22 mouse cellular contexts compared by ENCODE assay signal in genomic region chr3:157224920-157225319, GRCm38 (mm10).
"Had no signal": no experiment of that assay in that cellular context is flagged by ENCODE, and none has a peak within 500 bp of the region (broad histone marks: within the 10 kb centered on the region; RNA-seq: fewer than 3 reads in every experiment).

No protein-coding gene starts in this region.

- DNase-seq: kidney, adult 2 months; kidney, postnatal 25 days; layer of hippocampus, adult 9-11 months; liver; lung, adult 18-20 months; lung, postnatal 10 days; lung, postnatal 36 days; retina, postnatal 1 day; right cerebral cortex, postnatal 25 days; spleen, adult 18-20 months; thymus, postnatal 25 days had no signal

- H3K4me2 ChIP-seq: limb, embryonic 13.5 days; liver, embryonic 12.5 days; liver, embryonic 15.5 days; lung, embryonic 15.5 days; neural tube, embryonic 13.5 days; stomach, embryonic 15.5 days had no signal

- H3K4me3 ChIP-seq: layer of hippocampus, adult 2 months; limb, embryonic 10.5 days; limb, embryonic 13.5 days; liver, embryonic 12.5 days; liver, embryonic 15.5 days; lung, embryonic 15.5 days; megakaryocyte, embryonic 14.5 days; neural tube, embryonic 13.5 days; stomach, embryonic 15.5 days had no signal

- ATAC-seq: intestine, postnatal 0 days; liver, embryonic 12.5 days had no signal

- H3K9ac ChIP-seq: limb, embryonic 13.5 days; liver, embryonic 12.5 days; liver, embryonic 15.5 days; lung, embryonic 15.5 days; neural tube, embryonic 13.5 days; stomach, embryonic 15.5 days had no signal

- H3K36me3 ChIP-seq: limb, embryonic 10.5 days; limb, embryonic 13.5 days; liver, embryonic 12.5 days; liver, embryonic 15.5 days; lung, embryonic 15.5 days; neural tube, embryonic 13.5 days; stomach, embryonic 15.5 days had no signal

- H3K9me3 ChIP-seq: limb, embryonic 10.5 days; limb, embryonic 13.5 days; liver, embryonic 12.5 days; liver, embryonic 15.5 days; lung, embryonic 15.5 days; megakaryocyte, embryonic 14.5 days; neural tube, embryonic 13.5 days; stomach, embryonic 15.5 days had no signal

- H3K27ac ChIP-seq: kidney, postnatal 0 days; layer of hippocampus, adult 2 months; limb, embryonic 10.5 days; limb, embryonic 13.5 days; liver, embryonic 12.5 days; liver, embryonic 15.5 days; lung, embryonic 15.5 days; neural tube, embryonic 13.5 days; stomach, embryonic 15.5 days had no signal

- H3K4me1 ChIP-seq: limb, embryonic 10.5 days; limb, embryonic 13.5 days; liver, embryonic 12.5 days; liver, embryonic 15.5 days; lung, embryonic 15.5 days; megakaryocyte, embryonic 14.5 days; neural tube, embryonic 13.5 days; stomach, embryonic 15.5 days had no signal

- H3K27me3 ChIP-seq: limb, embryonic 13.5 days; liver, embryonic 12.5 days; liver, embryonic 15.5 days; lung, embryonic 15.5 days; megakaryocyte, embryonic 14.5 days; neural tube, embryonic 13.5 days; stomach, embryonic 15.5 days had no signal
